Mouse (Mus musculus): Measurements from ENCODE around the gene Nid2.

Nid2 gene

GRCm38 (mm10) chr14:19744876-19745275, 6.2 kb upstream of the Nid2 start:
- in situ Hi-C loops (cut with MboI, MseI): no loop called here

GRCm38 (mm10) chr14:19746232-19746631, 4.8 kb upstream of the Nid2 start:
- in situ Hi-C loops (cut with MboI, MseI): no loop called here

- in situ Hi-C loops (cut with MboI, MseI): no loop called here
Measured at GRCm38 (mm10) chr14:19746731-19747130, 4.3 kb upstream of the Nid2 start.

DNA sequence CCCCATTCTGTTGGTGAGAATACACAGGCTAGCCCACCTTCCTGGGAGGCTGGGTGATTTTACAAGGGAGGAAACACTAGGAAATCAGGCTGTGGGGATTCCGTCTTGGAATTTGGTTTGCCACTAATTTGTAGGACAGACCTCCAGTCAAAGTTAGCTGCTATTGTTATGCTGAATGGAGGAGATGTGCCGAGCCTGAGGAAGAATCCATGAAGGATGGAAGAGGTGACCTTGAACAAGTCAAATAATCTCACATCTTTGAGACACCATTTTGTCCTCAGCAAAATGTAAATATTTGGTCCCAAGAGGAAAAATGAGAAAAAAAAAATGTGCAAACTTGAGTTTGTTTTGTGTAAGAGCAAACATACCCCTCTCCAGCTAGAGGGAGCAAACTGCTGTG, 1.3 kb upstream of the Nid2 start:
- in situ Hi-C loops (cut with MboI, MseI): no loop called here

DNA sequence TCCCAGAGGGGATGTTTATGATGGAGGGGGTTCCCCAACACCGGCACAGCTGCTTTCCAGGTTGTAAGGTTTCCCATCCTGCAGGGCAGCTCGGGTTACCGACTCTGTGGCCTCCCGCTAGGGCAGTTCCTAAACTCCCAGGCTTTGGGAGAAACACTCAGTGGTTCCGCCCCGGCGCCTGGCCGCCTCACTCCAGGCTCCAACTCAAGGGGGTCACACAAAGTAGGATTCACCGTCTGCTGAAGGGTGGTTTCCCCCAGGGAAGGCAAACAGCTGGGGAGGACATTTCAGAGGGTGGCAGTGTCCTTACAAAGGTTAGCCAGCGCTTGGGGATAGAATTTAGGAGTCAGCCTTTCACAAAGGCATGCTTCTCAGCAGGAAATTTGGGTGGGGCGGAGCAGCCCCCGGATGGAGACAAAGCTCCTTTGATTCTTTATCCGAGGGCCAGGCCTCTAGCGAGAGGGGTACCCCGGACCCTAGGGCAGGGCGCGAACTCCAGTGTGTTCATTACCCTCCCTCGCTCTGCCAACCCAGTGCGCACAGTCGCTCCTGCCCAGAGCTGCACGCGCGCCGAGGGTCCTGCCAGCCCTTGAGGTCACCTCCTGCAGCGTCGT, 547 bp upstream of the Nid2 start:
- in situ Hi-C loops (cut with MboI, MseI): no loop called here

DNA sequence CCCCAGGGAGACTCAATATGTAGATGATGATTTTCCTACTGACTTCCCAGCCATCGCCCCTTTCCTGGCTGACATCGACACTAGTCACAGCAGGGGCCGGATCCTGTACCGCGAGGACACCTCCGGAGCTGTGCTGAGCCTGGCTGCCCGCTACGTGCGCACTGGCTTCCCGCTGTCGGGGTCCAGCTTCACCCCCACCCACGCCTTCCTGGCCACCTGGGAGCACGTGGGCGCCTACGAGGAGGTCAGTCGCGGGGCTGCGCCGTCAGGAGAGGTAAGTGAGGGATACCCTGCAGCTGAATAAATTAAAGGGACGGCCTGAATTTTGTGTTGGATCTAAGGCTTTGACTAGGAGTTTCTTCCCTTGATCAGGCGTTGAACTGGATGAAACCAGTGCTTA, 1.2 kb downstream of the Nid2 start:
- in situ Hi-C loops (cut with MboI, MseI): no loop called here

DNA sequence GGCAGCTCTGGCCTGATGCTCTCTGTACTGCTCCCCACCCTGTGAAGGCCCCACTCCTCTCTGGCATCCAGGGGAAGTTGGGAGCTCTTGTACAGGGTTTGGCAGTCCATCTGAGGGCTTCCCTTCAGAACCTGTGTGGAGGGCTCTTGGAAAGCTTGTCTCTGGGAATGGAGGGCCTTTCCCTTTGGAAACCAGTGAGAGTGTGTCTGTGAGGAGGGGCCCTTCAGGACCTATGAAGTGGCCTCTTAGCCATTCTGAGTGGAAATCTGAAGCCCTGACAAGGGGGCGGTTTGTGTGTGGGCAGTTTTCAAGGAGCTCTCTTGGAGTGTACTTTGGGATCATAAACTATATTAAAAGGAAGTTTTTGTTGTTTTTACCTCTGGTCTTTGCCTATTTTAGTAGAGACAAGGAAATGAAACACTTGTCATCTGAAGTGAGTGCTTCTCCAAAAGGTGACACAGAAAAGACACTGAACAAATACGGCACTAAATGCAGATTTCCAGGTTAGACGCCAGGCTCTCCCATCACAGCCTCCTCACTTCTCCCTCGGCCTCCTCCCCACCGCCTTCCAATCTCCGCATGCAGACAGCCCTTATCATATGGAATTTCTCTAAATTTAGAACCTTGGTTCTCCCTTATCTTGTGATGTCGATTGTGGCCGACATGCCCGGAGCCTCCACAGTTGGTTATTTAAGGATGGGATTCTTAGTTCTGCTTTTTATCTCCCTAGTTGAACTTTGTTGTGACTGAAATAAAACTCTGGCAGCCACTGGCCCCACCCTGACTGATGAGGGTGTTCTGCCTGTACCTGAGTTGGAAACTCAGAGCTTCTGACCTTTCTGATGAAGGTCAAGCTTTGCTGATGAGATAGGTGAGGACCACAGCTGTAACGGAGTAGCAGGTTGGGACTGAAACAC, 8.5 kb downstream of the Nid2 start:
- in situ Hi-C loops (cut with MboI, MseI): no loop called here

- in situ Hi-C loops (cut with MboI, MseI): no loop called here
Measured at GRCm38 (mm10) chr14:19760721-19761120, 9.7 kb downstream of the Nid2 start.

DNA sequence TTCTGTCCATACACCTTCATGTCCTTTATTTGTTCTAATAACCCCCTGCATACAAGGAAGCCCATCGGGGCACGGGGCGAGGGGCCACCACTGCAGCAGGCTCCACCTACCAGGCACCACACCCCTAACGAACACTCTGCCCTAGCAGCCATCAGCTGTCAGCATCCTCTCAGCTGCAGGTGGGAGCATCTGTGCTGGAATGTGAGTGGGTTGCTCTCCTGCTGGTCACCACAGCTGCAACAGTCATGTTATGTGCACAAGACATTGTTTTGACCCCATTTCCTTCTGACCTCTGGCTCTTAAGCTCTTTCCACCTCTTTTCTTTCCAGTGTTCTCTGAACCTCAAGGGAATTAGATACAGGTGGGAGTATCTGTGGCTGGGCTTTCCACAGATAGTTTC, 10.9 kb downstream of the Nid2 start:
- in situ Hi-C loops (cut with MboI, MseI): no loop called here

GRCm38 (mm10) chr14:19763527-19763926, 12.5 kb downstream of the Nid2 start:
- in situ Hi-C loops (cut with MboI, MseI): no loop called here

DNA sequence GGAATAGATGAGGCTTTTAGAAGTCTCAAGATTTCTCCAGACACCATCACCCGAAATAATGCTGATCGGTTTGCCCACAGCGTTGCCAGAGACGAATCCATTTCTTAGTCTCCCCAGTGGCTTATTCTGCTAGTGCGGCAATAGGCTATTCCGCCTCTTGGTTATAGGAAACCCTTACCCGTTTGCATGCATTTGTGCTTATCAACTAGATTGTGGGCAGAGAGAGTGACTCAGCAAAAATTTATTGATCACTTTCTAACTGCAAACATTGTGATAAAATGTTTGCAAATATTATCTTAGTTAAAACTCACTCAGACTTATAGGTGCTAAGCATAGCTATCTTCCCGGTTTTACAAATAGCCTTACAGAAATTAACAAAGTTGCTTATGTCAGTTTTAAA, 13.3 kb downstream of the Nid2 start:
- in situ Hi-C loops (cut with MboI, MseI): no loop called here

DNA sequence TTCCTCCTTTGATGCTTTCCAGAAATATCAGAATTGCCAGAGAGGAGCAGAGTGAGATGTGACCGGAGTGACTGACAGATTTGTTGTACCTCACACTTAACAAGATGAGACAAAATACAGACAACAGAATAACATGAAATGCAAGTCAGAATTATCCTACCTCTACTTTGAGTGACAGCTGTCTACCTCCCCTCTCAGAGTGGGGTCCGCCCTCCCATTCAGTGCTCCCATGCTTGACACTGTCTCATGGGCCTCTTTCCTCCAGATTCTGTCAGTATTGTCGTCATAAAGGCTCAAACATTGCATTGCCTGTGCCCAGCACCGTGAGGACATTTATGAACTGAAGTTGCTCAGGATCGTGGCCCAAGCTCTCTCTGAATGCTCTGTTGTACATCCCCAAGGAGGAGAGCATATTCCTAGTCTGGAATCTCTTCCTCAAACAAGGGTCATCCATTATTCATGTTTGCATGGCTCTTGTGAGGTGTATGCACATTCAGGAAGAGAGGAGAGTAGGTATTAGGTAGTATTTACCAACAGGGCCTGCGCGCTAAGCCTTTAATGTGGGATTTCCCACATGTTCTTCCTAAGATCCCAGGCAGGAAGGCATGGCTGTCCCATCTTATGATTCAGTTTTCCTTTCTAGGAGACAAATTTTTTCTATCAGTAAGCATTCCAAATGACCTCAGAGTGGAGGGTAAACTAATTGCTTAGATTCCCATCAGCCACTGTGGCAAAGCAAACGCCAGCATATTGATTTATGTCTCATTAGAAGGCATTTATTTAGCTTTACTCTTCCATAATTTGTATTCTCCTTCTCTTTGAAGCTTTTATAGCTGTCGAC, 14.7 kb downstream of the Nid2 start:
- in situ Hi-C loops (cut with MboI, MseI): no loop called here

- in situ Hi-C loops (cut with MboI, MseI): no loop called here
Measured at GRCm38 (mm10) chr14:19766380-19766649, 15.2 kb downstream of the Nid2 start.

- in situ Hi-C loops (cut with MboI, MseI): no loop called here
Measured at GRCm38 (mm10) chr14:19768648-19769047, 17.6 kb downstream of the Nid2 start.

DNA sequence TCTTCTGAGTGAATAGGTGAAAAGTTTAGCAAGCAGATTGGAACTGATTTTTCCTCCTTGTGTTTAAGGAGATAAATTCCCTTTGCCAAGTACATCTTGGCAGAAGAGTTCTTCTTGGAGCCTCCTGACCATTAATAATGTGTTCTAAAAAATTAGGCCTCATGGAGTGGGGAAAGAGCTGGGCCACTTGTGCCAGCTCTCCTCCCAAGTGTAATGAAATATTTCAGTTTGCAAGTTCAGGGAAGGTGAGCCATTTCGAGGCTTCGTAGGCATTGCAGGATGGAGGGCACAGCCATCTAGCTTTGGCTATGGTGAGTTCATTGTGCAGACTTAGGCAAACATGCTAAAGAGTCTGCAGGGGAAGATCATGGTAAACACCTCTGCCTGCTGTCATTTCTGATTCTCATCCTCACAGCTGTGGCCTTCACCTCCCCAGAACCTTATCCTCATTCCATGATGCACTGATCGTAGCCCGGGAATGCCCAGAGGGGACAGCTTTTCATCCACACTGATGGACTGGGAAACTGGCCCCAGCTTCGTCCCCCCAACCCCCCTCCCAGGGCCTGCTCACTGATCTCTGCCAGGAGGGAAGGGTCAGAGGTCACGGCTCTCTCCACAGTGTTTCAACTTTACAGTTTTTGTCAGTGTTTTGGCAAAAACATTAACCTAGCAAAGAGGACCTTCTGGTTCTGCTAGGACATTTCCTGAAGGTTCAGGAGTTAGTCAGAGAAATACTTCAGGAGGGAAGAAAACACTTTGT, 18.6 kb downstream of the Nid2 start:
- in situ Hi-C loops (cut with MboI, MseI): loop anchor here (5.0 kb wide), 1 partner anchor 57 kb away; no protein-coding TSS in a partner anchor

DNA sequence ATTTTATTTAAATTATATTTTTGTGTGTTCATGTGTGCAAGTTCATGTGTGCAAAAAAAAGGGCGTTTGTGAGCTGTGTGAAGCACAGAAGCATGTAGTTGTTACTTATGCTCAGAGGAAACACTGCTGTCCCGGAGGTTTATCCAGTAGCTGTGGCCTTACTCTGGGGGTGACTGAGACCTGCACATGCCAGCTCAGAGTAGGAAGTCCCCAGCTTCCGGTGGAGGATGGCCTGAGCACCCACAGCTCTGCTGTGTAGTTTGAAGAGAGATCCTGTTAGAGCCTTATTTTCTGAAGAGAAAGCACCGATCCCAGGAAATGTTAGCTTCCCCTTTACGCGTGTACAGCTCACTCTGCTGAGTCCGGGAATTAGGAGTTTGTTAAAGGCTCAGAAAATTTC, 20.1 kb downstream of the Nid2 start:
- in situ Hi-C loops (cut with MboI, MseI): loop anchor here (5.0 kb wide), 1 partner anchor 59 kb away; no protein-coding TSS in a partner anchor

- in situ Hi-C loops (cut with MboI, MseI): loop anchor here (5.0 kb wide), 1 partner anchor 62 kb away; no protein-coding TSS in a partner anchor
Measured at GRCm38 (mm10) chr14:19774036-19774628, 23.1 kb downstream of the Nid2 start.

DNA sequence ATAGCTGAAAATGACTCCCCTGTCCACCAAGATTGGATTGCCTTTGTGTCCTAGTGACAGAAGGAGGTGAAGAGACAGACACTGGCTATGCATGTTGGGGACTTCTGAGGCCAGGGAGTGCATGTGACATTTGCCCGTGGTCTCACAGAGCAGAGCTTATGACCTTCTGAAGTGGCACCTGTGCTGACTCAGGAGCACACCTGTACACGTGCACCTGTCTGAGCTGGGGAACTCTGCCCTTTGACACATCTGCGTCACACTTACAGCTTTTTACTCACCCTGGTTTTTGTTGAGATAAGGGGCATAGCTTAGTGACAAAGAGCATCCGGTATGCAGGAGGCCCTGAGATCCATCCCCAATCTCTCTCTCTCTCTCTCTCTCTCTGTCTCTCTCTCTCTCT, 24.4 kb downstream of the Nid2 start:
- in situ Hi-C loops (cut with MboI, MseI): no loop called here

DNA sequence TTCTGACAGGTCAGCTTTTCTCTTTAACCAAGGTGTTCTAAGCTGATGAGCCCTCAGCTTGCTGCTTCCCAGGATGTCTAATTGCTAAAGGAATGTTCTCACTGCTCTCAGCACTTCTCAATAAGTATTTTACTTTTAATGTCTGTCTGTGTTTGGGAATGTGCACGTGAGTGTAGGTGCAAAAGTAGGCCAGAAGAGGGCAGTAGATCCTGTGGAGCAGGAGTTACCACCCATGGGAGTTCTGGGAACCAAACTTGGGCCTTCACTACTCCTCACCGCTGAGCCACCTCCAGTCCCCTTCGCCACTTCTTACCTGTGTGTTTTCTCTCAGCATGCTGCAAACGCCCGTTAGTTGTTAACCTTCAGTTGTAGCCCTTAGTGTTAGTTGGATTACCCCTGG, 25.1 kb downstream of the Nid2 start:
- in situ Hi-C loops (cut with MboI, MseI): no loop called here

GRCm38 (mm10) chr14:19776890-19777289, 25.8 kb downstream of the Nid2 start:
- in situ Hi-C loops (cut with MboI, MseI): no loop called here

GRCm38 (mm10) chr14:19777365-19777764, 26.3 kb downstream of the Nid2 start:
- in situ Hi-C loops (cut with MboI, MseI): no loop called here
